Mouse (Mus musculus) midbrain, embryonic 14.5 days (tissue): ENCODE measurements at regions not wholly inside any gene's neighbourhood (a gene's known extent, or its start where the extent isn't known, plus 50 kb on each side); places are given as distances from the start of the nearest gene placed in this dataset.

Experiments used
- ATAC-seq: fragments of 200-750 bp; cut with Nextera tagmentation; 2 replicates; pipeline ENCODE4 v1.8.0; 2017; ENCODE audit warnings: moderate number of reproducible peaks, moderate library complexity; ENCODE audit not compliant: low FRiP score, low TSS enrichment
- DNase-seq: peaks from one replicate; pipeline ENCODE4 v3.0.0-alpha.2; 2015
- H3K27ac ChIP-seq: fragments of 300-500 bp; sonication (generic); replicated peaks from 2 replicates; pipeline ENCODE4 v1.5.1; 2014; ENCODE audit warnings: mild to moderate bottlenecking, low read depth, low read length, moderate library complexity
- H3K27me3 ChIP-seq: fragments of 300-500 bp; sonication (generic); 2 replicates; pipeline ENCODE4 v1.6.1; 2014; ENCODE audit warnings: low read length, control low read depth, mixed read lengths; ENCODE audit not compliant: control insufficient read depth, insufficient read depth
- H3K36me3 ChIP-seq: fragments of 300-500 bp; sonication (generic); 2 replicates; pipeline ENCODE4 v1.6.1; 2014; ENCODE audit warnings: low read length, control low read depth; ENCODE audit not compliant: control insufficient read depth, insufficient read depth
- H3K4me1 ChIP-seq: fragments of 300-500 bp; sonication (generic); 2 replicates; pipeline ENCODE4 v1.6.1; 2014; ENCODE audit warnings: mild to moderate bottlenecking, antibody characterized with exemption, low read length, control low read depth; ENCODE audit not compliant: control insufficient read depth, insufficient read depth
- H3K4me2 ChIP-seq: fragments of 300-500 bp; sonication (generic); 2 replicates; pipeline ENCODE4 v1.6.1; 2014; ENCODE audit warnings: mild to moderate bottlenecking, low read length, moderate library complexity
- H3K4me3 ChIP-seq: fragments of 300-500 bp; sonication (generic); replicated peaks from 2 replicates; pipeline ENCODE4 v1.5.1; 2014; ENCODE audit warnings: low read depth, low read length
- H3K9ac ChIP-seq: fragments of 300-500 bp; sonication (generic); replicated peaks from 2 replicates; pipeline ENCODE4 v1.6.1; 2014; ENCODE audit warnings: mild to moderate bottlenecking, low read length, moderate library complexity
- H3K9me3 ChIP-seq: fragments of 300-500 bp; sonication (generic); 2 replicates; pipeline ENCODE4 v1.6.1; 2016; ENCODE audit warnings: low read length, control low read depth, mixed read lengths; ENCODE audit not compliant: control insufficient read depth
- WGBS: fragments of 180-500 bp; shearing (Covaris S2); extraction: QIAGEN DNeasy Blood & Tissue Kit; methylation state at CpG from one replicate; pipeline ENCODE4 v1.1.7; 2014; 5-methylcytosine and 5-hydroxymethylcytosine counted together

DNA sequence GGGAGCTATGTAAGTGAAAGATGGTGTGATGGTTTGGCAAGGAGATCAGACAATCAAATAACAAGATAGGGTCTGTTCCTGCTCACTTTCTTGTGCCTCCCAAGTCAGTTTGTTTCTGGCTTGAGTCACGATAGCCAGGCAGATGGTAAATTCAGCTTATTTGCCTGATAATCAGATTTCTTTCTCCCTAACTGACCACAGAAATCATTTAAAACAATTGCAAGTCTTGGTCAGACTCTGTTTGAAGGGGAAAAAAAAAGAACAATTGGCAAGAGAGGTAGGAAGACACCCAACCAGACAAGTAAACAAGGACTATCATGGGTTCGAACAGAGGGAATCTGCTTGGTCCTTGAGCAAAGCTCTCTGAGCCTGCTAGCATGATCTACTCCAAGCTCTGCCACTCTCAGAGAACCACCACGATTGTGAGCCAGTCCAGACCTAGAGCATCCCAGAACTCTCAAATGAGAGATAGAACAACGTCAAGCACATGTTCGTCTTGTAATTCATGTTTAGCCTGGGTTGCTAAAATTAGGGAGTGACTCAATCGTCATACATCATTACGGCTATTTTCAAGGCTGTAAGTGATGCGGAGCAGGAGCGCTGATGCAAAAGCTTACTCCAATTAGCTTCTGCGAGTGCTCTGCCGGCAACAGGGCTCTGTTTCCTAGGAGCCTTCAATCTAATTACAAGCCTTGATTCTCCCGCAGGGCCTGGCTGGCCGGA lies 699.3 kb upstream of the Cited2 start:
- Histone ChIP-seq H3K4me2 (peak overlapping the region; percentile 8; the same call in 1 of the 2 replicates), H3K27ac (no peak overlapping the region)

GRCm38 (mm10) chr10:17024294-17024665 lies 698.7 kb upstream of the Cited2 start:
- H3K4me1 ChIP-seq: no peaks in the 10 kb centered on the region; the same call in 1 of the 2 replicates
- H3K27me3 ChIP-seq: no peaks in the 10 kb centered on the region
- H3K4me2 ChIP-seq: no peak overlapping the region
- no peak overlapping the region for H3K4me3 ChIP-seq
- ATAC-seq: 0 out of 2 replicates have a peak, but pooled peaks have one; percentile 21
- no peaks in the 10 kb centered on the region for H3K9me3 ChIP-seq
- no peak overlapping the region for H3K27ac ChIP-seq
- 68% methylated on average over 1 of the region's 1 CpGs for WGBS
- no peak for DNase-seq
- H3K36me3 ChIP-seq: no peaks in the 10 kb centered on the region
- H3K9ac ChIP-seq: no peak overlapping the region

More for the DNA sequence above, 699.3 kb upstream of the Cited2 start:
- Histone ChIP-seq H3K4me3 (no peak overlapping the region), H3K4me1 (no peaks in the 10 kb centered on the region; the same call in 1 of the 2 replicates), H3K27me3 (no peaks in the 10 kb centered on the region), H3K9ac (no peak overlapping the region), H3K36me3 (no peaks in the 10 kb centered on the region), H3K9me3 (no peaks in the 10 kb centered on the region)
- peak; percentile 60 for DNase-seq
- WGBS: 55% methylated on average over 13 of the region's 13 CpGs
- ATAC-seq: peak; percentile 56; the same call in 1 of the 2 replicates

GRCm38 (mm10) chr10:17034892-17035775 lies 687.9 kb upstream of the Cited2 start:
- no peak overlapping the region for H3K27ac ChIP-seq
- H3K4me1 ChIP-seq: no peaks in the 10 kb centered on the region
- no peaks in the 10 kb centered on the region for H3K36me3 ChIP-seq
- no peak overlapping the region for H3K4me3 ChIP-seq
- H3K9me3 ChIP-seq: no peaks in the 10 kb centered on the region
- DNase-seq (no peak), ATAC-seq (no peak)
- no peaks in the 10 kb centered on the region for H3K27me3 ChIP-seq
- H3K4me2 ChIP-seq: no peak overlapping the region
- WGBS: 95% methylated on average over 2 of the region's 2 CpGs
- H3K9ac ChIP-seq: no peak overlapping the region

DNA sequence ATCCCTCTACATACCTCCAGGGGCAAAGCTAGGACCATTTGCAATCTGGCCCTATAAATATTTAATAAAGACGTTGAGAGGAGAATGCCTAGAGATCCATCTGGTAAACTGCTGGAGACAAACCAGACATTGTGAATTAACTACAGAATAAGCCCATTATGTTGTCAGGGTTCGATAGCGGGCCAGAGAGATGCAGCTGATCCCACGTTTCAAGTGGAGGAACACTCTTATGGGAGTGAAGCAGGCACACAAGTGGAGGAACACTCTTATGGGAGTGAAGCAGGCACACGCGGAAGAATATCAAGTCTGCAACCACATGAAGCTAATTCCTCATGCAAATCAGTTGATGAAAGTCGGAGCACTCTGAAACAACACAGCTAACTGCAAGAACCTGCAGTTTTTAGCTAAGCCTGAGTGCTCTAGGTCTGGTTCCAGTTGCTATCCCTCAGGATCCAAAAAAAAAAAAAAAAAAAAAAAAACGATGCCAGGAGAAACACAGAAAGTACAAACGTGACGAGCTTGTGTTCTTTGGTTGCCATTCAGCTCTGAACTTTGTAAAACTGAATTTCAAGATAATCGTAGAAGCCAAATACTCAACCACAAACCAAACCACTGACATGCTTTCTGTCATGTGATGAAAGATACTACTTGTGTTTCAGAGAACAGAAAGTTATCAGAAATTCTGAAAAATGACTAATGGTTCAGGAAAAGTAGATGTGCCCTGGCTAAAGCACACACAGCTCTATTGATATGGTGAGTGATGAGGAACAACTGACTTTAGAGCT lies 684.6 kb upstream of the Cited2 start:
- no peak overlapping the region for H3K27ac ChIP-seq
- WGBS: 66% methylated on average over 11 of the region's 11 CpGs
- DNase-seq: no peak
- H3K36me3 ChIP-seq: no peaks in the 10 kb centered on the region
- no peak overlapping the region for H3K9ac ChIP-seq
- H3K4me3 ChIP-seq: no peak overlapping the region
- H3K9me3 ChIP-seq: no peaks in the 10 kb centered on the region
- H3K4me2 ChIP-seq: no peak overlapping the region
- no peaks in the 10 kb centered on the region for H3K27me3 ChIP-seq
- H3K4me1 ChIP-seq: no peaks in the 10 kb centered on the region
- no peak for ATAC-seq

- WGBS: 88% methylated on average over 1 of the region's 1 CpGs
- no peak for DNase-seq
- Histone ChIP-seq H3K36me3 (no peaks in the 10 kb centered on the region), H3K4me1 (no peaks in the 10 kb centered on the region), H3K27ac (no peak overlapping the region), H3K9ac (no peak overlapping the region), H3K27me3 (no peaks in the 10 kb centered on the region), H3K4me3 (no peak overlapping the region), H3K9me3 (no peaks in the 10 kb centered on the region), H3K4me2 (no peak overlapping the region)
- no peak for ATAC-seq
Observed at GRCm38 (mm10) chr10:17042090-17042489, 680.9 kb upstream of the Cited2 start.

GRCm38 (mm10) chr10:17042973-17043372 lies 680.0 kb upstream of the Cited2 start:
- no peak overlapping the region for H3K9ac ChIP-seq
- DNase-seq: no peak
- ATAC-seq: no peak
- no peak overlapping the region for H3K4me2 ChIP-seq
- WGBS: 87% methylated on average over 3 of the region's 3 CpGs
- H3K27me3 ChIP-seq: no peaks in the 10 kb centered on the region
- no peaks in the 10 kb centered on the region for H3K4me1 ChIP-seq
- no peak overlapping the region for H3K4me3 ChIP-seq
- H3K9me3 ChIP-seq: no peaks in the 10 kb centered on the region
- no peak overlapping the region for H3K27ac ChIP-seq
- no peaks in the 10 kb centered on the region for H3K36me3 ChIP-seq

- WGBS: 90% methylated on average over 5 of the region's 5 CpGs
- no peak overlapping the region for H3K4me2 ChIP-seq
Observed at GRCm38 (mm10) chr10:17046765-17047164, 676.3 kb upstream of the Cited2 start.

DNA sequence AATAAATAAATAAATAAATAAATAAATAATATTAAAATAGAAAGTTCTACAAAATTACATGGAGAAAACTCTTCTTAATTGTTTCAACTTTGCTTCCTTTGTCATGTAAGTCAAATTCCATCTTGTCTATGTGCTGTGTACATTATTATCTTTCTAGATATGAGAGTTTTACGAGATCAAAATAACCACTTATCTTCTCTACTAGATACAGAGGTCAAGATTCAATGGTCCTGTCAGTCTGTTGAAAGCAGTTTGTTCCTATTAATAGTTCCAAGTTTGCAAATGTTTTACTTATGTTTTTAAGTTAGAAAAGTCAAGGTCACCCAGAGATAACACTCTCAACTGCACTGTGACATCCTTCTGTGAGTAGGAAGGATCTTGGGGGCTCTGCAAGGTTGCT lies 650.1 kb upstream of the Cited2 start:
- Histone ChIP-seq H3K4me2 (no peak overlapping the region), H3K4me3 (no peak overlapping the region), H3K9ac (no peak overlapping the region), H3K36me3 (no peaks in the 10 kb centered on the region), H3K9me3 (no peaks in the 10 kb centered on the region), H3K4me1 (peaks cover 9% of the 10 kb centered on the region; the same call in 1 of the 2 replicates), H3K27me3 (no peaks in the 10 kb centered on the region), H3K27ac (no peak overlapping the region)
- no peak for ATAC-seq
- WGBS: 90% methylated on average over 1 of the region's 1 CpGs
- DNase-seq: no peak

More at GRCm38 (mm10) chr10:17046765-17047164, 676.3 kb upstream of the Cited2 start:
- Histone ChIP-seq H3K9me3 (no peaks in the 10 kb centered on the region), H3K36me3 (no peaks in the 10 kb centered on the region), H3K4me3 (no peak overlapping the region), H3K27me3 (no peaks in the 10 kb centered on the region), H3K9ac (no peak overlapping the region), H3K27ac (no peak overlapping the region), H3K4me1 (no peaks in the 10 kb centered on the region)
- no peak for ATAC-seq
- DNase-seq: no peak
